Mouse (Mus musculus) spleen, postnatal 0 days (tissue): ENCODE data around the gene Nfkbil1. TPM values are rescaled to one million over a fixed set of nuclear protein-coding genes. Genes with fewer than 3 reads are reported as not detected.

Experiments used
- polyA plus RNA-seq: library from polyadenylated mRNA; unstranded; fragments of >200 nt; fragmentation: Nextera tagmentation; extraction: Ambion mirVana; gene quantifications from 2 replicates; pipeline ENCODE4 v1.2.1, GENCODE M21; 2015

Nfkbil1 gene
- 7.3 and 8.5 TPM in 2 replicates for polyA plus RNA-seq

DNA sequence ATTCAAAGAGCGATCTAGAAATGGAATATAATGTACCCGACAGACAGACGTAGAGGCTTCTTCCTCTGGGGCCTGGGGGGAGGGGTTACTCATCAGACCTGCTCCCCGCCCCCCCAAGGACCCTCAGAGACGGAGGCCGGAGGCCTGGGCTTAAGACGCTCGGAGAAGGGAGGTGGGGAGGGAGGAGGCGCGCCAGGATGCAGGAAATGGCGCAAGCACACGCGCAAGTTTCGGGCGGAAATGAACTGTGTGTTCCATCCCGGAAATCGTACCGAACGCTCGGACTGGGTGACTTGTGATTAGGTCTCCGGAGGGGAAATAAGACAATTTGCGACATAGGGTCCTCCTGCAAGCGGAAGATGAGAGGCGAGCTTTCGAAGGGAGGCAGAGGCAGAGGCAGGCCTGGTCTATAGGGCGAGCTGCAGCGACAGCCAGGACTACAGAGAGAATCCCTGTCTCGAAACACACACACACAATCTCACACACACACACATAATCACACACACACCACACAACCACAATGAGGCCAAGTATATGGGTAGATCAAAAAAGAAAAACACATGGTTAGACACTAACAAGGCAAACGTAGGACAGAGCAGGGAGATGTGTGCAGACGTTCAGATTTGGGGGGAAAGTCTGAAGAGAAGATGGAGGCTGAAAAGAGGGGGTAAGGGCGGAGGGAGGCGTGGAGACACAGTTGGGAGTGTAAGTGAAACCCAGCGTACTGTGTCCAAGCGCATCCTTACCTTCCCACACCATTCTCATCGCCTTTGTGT is at the start of gene Nfkbil1:
Gene Nfkbil1 (minus strand): TSS at position 179 of the 776 bp plus-strand sequence.

GRCm38 (mm10) chr17:35262664-35263522 is 27.3 kb upstream of the Nfkbil1 start, which contains the start of gene H2-D1:
H2-D1 (plus strand) TSS chr17:35262730.

DNA sequence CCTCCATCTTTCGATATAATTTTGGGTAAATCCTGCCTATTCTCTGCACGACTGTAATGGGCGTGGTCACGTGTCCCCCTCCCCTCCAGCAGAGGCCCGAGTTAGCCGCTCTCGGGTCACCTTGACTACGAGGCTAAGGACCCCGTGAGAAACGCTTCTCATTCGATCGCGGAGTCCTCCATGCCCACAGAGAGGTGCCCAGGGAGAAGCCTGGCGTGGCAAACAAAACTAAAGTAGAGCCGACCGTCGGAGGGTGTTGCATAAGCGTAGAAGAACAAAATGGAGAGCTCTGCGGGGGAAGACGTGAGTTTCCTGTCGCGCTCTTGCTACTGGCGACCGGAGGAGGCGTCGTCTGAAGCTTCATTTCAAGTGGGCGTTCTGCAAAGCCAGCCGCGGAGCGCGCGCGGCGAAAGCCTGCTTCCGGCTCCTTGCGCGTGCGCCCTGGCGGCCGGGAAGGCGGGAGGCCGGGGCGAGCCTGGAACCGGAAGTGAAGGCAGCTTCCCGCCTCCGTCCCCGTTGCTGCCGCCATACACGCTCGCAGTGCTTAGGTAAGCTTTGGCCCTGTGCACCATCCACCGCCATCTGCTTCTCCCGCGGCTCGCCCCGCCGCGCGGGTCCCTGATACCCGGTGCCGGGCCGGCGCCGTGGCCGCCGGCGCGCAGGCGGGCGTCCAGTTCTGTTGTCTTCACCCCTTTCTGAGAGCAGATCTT is 5.9 kb upstream of the Nfkbil1 start, which contains the start of gene Ddx39b:
Gene Ddx39b (plus strand): TSS at position 442 of the 710 bp plus-strand sequence.

GRCm38 (mm10) chr17:35233114-35233980 is 2.2 kb downstream of the Nfkbil1 start, which contains the start of gene Atp6v1g2:
Atp6v1g2 (plus strand) TSS chr17:35233660.

GRCm38 (mm10) chr17:35220156-35220952 is 15.2 kb downstream of the Nfkbil1 start, which contains the start of gene Gm16181:
Gm16181 (plus strand) TSS chr17:35220834.

DNA sequence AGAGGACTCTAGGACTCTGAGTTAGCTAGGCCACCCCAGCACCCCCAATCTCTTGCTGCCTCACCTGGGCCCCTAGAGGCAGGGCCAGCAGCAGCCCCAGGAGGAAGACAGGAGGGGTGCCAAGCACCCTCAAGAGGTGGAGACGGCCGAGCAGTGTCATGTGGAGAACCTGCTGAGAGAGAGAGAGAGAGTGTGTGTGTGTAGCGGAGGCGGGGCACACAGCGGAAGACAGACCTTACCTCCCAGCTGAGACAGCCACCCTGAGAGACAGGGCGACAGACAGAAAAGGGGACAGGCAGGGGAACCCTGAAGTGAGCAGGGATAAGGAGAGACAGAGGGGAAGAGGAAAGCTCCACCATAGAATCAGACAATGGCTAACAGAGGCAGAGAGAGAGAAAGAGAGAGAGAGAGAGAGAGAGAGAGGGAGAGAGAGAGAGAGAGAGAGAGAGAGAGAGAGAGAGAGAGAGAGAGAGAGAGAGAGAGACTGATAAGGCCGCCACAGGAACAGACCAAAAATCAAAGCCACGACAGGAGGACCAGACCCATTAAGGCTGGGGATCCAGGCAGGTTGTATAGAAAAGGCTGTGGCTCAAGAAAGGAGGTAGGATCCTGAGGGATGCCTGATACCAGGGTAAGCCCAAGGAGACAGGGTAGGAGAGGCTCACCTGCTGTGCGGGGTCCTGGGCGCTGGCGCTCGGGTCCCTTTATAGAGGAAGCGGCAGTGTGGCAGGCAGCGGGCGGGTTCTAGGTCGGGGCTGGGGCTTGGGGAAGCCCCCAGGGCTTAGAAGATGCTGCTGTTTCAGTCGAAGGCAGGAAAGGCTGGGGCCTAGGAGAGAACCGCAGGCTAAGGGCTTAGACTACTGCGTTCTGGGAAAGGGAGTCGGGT is 30.9 kb downstream of the Nfkbil1 start, which contains the start of gene Lta:
Gene Lta (minus strand): TSS at position 858 of the 886 bp plus-strand sequence.

DNA sequence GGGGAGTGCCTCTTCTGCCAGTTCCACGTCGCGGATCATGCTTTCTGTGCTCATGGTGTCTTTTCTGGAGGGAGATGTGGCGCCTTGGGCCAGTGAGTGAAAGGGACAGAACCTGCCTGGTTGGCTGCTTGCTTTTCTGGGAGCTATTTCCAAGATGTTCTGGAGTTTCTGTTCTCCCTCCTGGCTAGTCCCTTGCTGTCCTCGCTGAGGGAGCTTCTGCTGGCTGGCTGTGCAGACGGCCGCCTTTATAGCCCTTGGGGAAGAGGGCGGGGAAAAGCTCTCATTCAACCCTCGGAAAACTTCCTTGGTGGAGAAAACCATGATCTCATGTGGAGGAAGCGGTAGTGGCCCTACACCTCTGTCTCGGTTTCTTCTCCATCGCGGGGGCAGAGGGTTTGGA is 33.8 kb downstream of the Nfkbil1 start, which contains the start of gene Tnf:
Gene Tnf (minus strand): TSS at position 221 of the 400 bp plus-strand sequence.

DNA sequence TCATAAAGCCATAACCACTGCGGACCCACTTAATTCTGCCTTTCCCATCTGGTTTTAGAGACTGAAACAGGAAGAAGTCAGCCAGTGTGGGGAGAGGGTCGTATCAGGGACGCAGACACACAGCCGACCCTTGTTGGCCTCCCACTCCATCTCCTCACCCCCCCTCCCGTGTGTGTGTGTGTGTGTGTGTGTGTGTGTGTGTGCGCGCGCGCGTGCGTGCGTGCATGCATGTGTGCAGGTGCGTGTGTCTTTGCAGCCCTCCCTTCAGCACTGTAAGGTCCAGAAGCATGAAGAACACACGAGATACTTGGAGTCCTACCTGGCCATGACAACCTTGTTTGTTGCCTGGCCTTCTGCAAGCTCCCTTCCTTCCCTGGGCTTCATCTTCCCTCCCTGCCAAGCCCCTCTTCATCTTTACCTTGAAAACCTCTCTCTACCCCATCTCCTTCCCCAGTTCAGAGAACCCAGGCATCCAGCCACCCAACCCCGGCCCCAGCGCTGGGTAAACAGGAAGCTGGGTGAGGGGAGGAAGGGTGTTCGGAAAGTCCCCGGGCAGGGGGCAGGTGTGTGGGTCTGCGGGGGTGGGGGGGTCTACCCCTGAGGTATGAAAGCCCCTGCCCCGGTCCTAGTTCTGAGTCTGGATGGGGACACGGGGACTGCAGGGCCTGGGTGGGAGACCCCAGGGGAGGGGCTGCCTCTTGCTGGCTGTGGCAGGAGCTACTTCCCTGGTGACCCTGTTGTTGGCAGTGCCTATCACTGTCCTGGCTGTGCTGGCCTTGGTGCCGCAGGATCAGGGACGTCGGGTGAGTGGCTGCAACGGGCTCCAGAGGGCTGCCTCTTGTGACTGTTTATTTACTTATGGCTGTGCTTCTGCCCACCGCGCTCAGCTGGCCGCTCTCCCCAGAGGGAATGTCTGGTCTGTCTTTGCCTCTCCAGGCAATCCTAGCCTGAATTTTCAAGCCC is 41.4 kb downstream of the Nfkbil1 start, which contains the start of gene Ltb:
Gene Ltb (plus strand): TSS at position 559 of the 963 bp plus-strand sequence.

GRCm38 (mm10) chr17:35187959-35188610 is 47.5 kb downstream of the Nfkbil1 start, which contains the start of gene Lst1:
Lst1 (minus strand) TSS chr17:35188439.

GRCm38 (mm10) chr17:35175968-35176367 is 59.6 kb downstream of the Nfkbil1 start, which contains the start of gene Aif1:
Aif1 (minus strand) TSS chr17:35176068.

Other genes with a start within 250 kb of the Nfkbil1 start
- gene Vars, start 234.8 kb downstream of the Nfkbil1 start, polyA plus RNA-seq, result 104 and 108 TPM in 2 replicates
- gene Vwa7, start 219.2 kb downstream of the Nfkbil1 start, polyA plus RNA-seq, result 0.40 and 0.49 TPM in 2 replicates
- gene Sapcd1, start 207.8 kb downstream of the Nfkbil1 start, polyA plus RNA-seq, result 19.7 and 23.0 TPM in 2 replicates
- gene Msh5, start 189.0 kb downstream of the Nfkbil1 start, polyA plus RNA-seq, result 6.9 and 8.1 TPM in 2 replicates
- 245 and 258 TPM in 2 replicates for gene Clic1, start 185.8 kb downstream of the Nfkbil1 start, polyA plus RNA-seq
- gene Ddah2, start 176.8 kb downstream of the Nfkbil1 start, polyA plus RNA-seq, result 52.0 and 69.5 TPM in 2 replicates
- 0.17 TPM in 1 of 2 replicates, not detected in the other for gene Ly6g6c, start 170.4 kb downstream of the Nfkbil1 start, polyA plus RNA-seq
- gene Mpig6b, start 169.6 kb downstream of the Nfkbil1 start, polyA plus RNA-seq, result 2.5 and 3.1 TPM in 2 replicates
- gene Ly6g6e, start 158.9 kb downstream of the Nfkbil1 start, polyA plus RNA-seq, result 0.23 and 0.47 TPM in 2 replicates
- 1.2 and 2.1 TPM in 2 replicates for gene Ly6g6d, start 157.7 kb downstream of the Nfkbil1 start, polyA plus RNA-seq
- 1.4 and 2.2 TPM in 2 replicates for gene Ly6g6f, start 150.2 kb downstream of the Nfkbil1 start, polyA plus RNA-seq
- 101 and 108 TPM in 2 replicates for gene Abhd16a, start 146.5 kb downstream of the Nfkbil1 start, polyA plus RNA-seq
- not detected in 2 replicates for gene Ly6g5c, start 127.5 kb downstream of the Nfkbil1 start, polyA plus RNA-seq
- 0.81 and 1.3 TPM in 2 replicates for gene Ly6g5b, start 120.4 kb downstream of the Nfkbil1 start, polyA plus RNA-seq
- 19.0 and 20.3 TPM in 2 replicates for gene Gpank1, start 114.3 kb downstream of the Nfkbil1 start, polyA plus RNA-seq
- 191 and 199 TPM in 2 replicates for gene Csnk2b, start 113.7 kb downstream of the Nfkbil1 start, polyA plus RNA-seq
- 6.7 and 8.1 TPM in 2 replicates for gene D17H6S53E, start 109.4 kb downstream of the Nfkbil1 start, polyA plus RNA-seq
- 0.17 and 0.64 TPM in 2 replicates for gene Apom, start 103.7 kb downstream of the Nfkbil1 start, polyA plus RNA-seq
- gene Bag6, start 100.6 kb downstream of the Nfkbil1 start, polyA plus RNA-seq, result 31.2 and 32.4 TPM in 2 replicates
- gene Prrc2a, start 70.9 kb downstream of the Nfkbil1 start, polyA plus RNA-seq, result 85.1 and 90.0 TPM in 2 replicates
- 36.5 and 52.2 TPM in 2 replicates for gene Aif1, start 59.7 kb downstream of the Nfkbil1 start, polyA plus RNA-seq
- gene Lst1, start 47.4 kb downstream of the Nfkbil1 start, polyA plus RNA-seq, result 93.5 and 134 TPM in 2 replicates
- gene Ltb, start 41.4 kb downstream of the Nfkbil1 start, polyA plus RNA-seq, result 24.4 and 36.4 TPM in 2 replicates
- 1.7 and 2.2 TPM in 2 replicates for gene Tnf, start 33.8 kb downstream of the Nfkbil1 start, polyA plus RNA-seq
- gene Lta, start 30.4 kb downstream of the Nfkbil1 start, polyA plus RNA-seq, result 0.17 and 0.79 TPM in 2 replicates
- 0.82 and 2.5 TPM in 2 replicates for gene Gm16181, start 15.0 kb downstream of the Nfkbil1 start, polyA plus RNA-seq
- 2.3 and 2.4 TPM in 2 replicates for gene Atp6v1g2, start 2.1 kb downstream of the Nfkbil1 start, polyA plus RNA-seq
- 195 TPM in 2 replicates for gene Ddx39b, start 6.0 kb upstream of the Nfkbil1 start, polyA plus RNA-seq
- 356 and 410 TPM in 2 replicates for gene H2-D1, start 26.9 kb upstream of the Nfkbil1 start, polyA plus RNA-seq
- 0.05 TPM in 1 of 2 replicates, not detected in the other for gene H2-Q1, start 84.6 kb upstream of the Nfkbil1 start, polyA plus RNA-seq
- gene H2-Q2, start 106.5 kb upstream of the Nfkbil1 start, polyA plus RNA-seq, result 0.10 and 0.35 TPM in 2 replicates
- gene H2-Q4, start 143.8 kb upstream of the Nfkbil1 start, polyA plus RNA-seq, result 5.0 and 6.1 TPM in 2 replicates
- gene H2-Q6, start 189.1 kb upstream of the Nfkbil1 start, polyA plus RNA-seq, result 2.0 and 2.4 TPM in 2 replicates
- gene H2-Q7, start 203.4 kb upstream of the Nfkbil1 start, polyA plus RNA-seq, result 3.9 and 4.6 TPM in 2 replicates
- 12.6 and 15.2 TPM in 2 replicates for gene H2-Q10, start 234.3 kb upstream of the Nfkbil1 start, polyA plus RNA-seq